Mouse (Mus musculus) left cerebral cortex, postnatal 25 days (tissue): ENCODE results near the gene Xpnpep1. TPM values are rescaled to one million over a fixed set of nuclear protein-coding genes. Genes with fewer than 3 reads are reported as not detected.

ENCODE experiments used
- DNase-seq, 2 experiments: peaks; one replicate each; pipeline ENCODE4 v3.0.0; 2022; ENCODE audit warnings: low spot score in 2 of 2, mixed read lengths in 1 of 2
- intact Hi-C: fragments of 180-260 bp; cut with DNase I; formaldehyde crosslinking; loops from one replicate; pipeline ENCODE4 v1.15.1; 2025
- total RNA-seq, 2 experiments: library from RNA; stranded (reverse); gene quantifications; 2 replicates each; pipeline ENCODE4 v1.2.3; 2021

Xpnpep1 gene
- total RNA-seq, 2 experiments from 2014 or later: 75.4 TPM

DNA sequence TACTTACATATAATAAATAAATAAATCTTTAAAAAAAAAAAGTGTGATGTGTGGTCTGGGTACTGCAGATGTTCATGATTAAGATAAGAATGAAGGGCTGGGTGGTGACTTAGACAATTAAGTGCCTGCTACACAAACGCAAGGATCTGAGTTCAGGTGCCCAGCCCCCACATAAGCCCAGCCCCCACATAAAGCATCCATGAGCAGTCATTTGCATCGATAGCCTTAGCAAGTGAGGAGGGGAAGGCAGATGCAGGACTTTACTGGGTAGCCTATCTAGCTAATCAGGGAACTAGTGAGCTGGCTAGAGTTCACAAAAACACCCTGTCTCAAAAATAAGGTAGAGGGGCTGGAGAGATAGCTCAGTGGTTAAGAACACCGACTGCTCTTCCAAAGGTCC is 29.4 kb upstream of the Xpnpep1 start:
- no peak for DNase-seq
- intact Hi-C loops: no loop called here

DNA sequence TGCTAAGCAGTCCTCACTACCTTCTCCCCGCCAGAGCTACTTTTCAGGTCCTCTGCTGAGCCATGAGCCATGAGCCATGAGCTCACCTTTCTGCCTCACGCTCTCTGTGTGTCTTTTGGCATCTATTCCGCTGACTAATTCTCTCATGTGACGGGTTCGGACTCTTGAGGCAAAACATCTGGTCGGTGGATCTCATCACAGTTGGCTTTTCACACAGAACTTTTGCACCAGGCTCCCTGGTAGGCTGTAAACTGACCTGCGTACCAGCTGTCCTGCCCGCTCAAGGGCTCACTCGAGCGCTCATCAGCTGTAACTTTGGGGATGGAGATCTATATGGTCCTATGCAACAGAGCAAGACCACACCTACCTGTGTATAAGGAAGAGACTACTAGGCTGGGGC is 26.9 kb upstream of the Xpnpep1 start:
- intact Hi-C loops: no loop called here
- peak in 1 of 2 experiments; percentile 14 for DNase-seq

DNA sequence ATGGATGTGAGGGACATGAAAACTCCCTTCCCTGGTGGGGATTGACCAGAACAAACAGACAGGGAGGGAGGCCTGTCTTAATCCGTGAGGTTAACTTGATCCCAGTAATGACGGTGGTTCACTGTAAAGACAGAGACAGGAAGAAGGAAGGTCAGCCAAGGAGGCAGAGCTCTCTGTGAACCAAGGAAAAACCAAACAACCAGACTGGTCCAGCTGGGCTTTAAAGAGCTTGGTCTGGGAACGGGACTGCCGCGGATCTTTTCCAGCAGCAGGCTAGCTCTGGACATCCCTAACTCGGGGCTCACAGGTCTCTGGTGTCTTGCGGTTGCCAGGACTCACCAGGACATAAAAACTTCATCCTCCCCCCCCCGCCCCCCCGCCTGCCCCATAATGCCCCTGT is 26.5 kb upstream of the Xpnpep1 start:
- intact Hi-C loops: no loop called here
- no peak for DNase-seq

DNA sequence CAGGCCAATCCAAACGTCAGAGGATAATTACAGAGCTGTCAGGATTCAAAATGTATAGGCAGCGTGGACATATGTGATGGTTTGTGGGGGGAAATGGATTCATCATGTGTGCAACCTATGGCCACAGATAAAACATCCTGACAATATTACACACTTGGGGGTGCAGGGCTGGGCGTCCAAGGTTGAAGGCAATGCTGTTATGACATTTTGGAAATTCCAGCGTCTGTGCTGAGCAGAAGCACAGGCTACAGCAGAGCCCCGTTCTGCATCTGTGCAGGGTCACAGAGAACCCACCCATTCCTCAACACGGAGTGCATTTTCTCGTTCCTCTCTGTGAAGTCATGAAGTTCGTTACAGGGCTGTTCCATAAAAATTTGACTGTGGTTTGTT is 25.0 kb upstream of the Xpnpep1 start:
- no peak for DNase-seq
- intact Hi-C loops: no loop called here

DNA sequence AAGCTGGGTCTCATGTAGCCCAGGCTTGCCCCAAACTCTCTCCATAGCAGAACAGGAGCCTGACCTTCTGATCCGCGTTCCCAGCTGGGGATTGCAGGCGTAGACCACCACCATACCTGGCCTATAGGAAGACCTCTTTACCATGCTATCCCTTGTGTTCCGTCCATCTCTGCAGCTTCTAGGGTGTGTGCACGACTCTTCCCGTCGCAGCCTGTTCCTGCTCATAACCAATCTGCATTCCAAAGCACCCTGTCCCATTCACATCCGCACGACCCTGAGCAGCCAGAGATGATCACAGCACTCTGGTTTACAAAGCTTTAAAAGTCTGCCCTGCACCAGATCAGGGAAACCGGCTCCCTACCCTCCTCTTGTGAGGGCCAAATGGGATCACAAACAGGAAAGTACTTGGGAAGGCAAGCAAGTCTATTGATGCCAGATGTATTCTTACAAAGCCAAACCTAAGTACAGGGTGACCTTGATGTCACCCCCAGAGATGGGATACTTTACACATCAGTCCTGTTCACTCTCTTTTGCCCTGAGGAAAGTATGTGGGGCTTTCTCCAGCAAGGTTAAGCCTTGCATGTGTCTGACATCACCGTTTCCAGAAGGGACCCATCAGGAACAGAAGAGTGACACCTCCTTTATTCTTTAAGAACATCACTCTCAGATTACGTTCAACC is 24.4 kb upstream of the Xpnpep1 start:
- no peak for DNase-seq
- intact Hi-C loops: no loop called here

DNA sequence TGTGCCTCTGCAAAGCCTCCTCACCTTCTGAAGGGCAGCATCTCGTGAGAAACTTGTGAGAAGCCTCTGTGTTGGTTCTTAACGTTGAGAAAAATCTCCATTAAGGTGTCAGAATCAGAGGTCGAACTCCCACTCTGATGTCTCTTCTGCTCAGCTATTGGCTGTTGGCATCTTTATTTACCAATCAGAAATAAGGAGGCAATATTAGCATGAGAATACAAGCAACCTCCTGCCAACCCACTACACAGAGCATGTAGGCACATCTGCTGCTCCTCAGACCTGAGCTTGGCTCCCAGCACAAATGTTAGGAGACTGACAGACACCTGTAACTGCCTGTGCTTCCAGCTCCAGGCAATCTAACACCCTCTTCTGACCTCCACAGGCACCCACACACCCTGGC is 22.0 kb upstream of the Xpnpep1 start:
- intact Hi-C loops: no loop called here
- DNase-seq: no peak

DNA sequence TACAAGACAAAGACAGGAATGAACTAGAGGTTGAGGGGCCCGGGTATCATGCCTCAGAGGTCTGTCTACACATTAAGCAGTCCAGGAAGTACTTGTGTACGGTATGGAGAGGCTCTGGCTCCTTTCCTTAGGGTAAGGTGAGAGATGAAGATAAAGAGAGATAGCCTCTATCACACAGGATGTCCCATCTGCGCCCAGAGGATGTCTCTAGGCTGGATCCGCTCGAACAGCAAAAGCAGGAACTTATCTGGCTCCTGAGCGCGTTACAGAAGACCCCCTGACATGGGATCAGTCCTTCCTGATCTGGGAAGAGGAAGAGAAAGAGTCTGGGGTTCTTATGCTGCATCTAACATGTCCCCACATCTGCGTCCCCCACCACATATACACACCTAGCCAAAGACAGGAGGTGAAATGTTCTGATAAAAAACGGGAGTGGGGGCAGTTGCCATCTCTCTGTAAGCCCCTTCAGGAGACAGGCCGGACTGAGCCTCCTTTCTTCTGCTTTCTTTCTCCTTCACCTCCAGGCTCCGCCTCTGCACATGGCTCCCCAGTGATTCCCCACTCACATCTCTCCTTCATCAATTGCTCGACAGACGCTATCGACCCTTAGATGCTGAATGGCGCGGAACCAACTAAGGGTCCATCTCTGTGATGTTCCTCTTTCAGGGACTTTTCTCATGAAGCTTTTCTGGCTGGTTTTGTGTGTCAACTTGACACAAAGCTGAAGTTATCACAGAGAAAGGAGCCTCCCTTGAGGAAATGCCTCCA is 19.5 kb upstream of the Xpnpep1 start:
- intact Hi-C loops: no loop called here
- DNase-seq: no peak

DNA sequence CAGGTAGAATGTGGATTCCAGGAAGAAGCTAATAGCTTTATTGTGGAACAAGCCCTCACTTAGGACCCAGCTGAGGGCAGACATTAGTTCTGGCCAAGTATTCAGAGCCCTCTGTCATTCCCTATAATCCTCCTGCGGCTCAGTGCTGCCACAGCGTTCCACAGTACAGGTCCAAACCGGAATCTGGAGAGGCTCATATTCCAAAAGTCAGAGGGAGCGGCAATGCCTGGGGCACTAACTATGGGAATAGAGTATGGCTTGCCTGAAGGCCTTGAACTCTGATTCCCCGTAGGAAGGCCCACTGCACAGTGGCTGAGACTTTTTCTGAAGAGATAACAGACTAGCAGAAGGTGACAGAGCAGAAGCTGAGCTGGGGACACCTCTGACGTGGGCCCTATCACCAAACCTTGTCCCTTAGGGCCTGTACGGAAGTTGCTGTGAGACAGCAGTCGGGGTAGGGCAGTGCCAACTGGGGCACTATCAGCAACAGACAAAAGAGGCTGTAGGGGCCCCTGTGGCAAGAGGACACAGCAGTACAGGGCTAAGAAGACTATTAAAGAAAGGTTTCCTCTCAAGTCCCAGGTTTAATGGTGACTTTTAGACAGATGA is 18.8 kb upstream of the Xpnpep1 start:
- no peak for DNase-seq
- intact Hi-C loops: no loop called here

DNA sequence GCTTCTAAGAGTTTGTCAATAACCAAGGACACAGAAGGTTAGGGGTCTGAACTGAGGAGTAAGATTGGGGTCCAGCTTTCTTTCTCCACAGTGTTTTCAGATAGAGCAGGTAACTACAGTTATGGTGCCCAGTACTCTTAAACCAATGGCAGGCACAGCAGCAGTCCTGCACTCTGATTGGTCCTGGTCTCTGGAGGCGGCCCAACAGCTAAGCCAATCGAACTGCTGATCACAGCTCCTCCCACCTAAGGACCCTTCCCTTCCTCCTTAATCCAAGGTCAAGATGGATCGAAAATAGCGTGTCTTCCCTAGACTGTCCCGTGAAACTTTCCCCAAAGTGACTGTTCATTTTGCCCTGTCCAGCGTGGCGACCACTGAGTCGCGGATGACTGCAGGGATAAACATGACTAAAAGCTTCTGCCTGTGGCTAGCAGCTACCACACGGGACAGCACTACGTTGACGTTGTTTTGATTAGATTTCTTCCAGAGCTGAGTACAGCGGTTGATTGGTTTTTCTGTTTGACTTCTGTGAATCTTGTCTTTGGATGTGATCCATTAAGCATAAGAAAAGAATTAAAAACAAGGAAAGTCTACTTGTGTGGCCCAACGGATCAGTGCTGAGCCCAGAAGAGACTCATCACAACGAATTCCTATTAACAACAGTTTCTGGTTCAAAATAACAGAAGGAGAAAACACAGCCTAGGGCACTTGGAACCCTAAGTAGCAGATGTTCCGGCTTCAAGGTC is 18.1 kb upstream of the Xpnpep1 start:
- no peak for DNase-seq
- intact Hi-C loops: no loop called here

DNA sequence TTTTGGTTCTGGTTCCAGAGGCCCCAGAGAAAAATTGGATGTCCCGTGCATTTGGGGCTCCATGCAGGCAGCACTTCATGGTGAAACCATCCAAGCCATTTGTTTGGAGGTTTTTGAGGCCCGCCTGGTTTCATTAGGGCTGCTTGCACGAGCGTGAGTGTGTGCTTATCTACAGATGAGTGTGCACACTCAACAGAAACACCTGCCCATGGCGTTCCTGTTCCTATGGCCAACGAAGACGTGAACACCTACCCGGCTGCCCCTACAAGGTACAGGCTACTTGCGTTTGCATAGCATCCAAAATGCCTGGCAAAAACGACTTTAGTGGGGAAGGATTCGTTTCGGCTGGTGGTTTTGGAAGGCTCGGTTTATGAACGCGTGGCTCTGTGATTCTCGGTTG is 13.3 kb upstream of the Xpnpep1 start:
- DNase-seq: no peak
- intact Hi-C loops: no loop called here

DNA sequence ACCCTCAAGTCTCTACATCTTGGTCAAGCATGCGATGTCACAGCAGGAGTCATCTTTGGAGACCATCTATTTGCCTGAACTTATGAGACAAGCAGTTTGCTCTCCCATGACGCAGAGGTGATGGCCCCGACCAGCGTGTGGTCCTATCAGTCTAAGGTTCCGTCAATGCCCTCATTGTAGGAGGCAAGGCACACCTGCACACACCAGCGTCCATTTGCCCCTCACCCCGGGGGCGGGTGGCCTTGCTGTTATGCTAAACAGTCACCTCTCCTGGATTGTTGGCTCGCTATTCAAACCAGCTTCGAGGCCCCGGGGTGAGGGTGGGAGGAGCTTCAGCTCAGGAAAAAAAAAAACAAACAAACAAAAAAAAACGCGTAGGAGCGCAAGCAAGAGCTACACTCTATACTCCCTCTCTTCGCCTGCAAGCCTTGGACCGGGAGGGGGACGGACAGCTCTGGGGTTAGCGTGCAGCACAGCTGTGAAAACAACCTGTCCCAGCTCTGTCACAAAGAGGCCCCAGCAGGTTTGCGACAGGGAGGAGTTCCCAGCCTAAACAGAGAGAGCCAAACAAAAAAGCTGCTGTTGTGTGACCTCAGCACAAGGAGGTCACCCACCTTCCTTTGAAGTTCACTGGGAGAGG is 12.1 kb upstream of the Xpnpep1 start:
- intact Hi-C loops: no loop called here
- no peak for DNase-seq

DNA sequence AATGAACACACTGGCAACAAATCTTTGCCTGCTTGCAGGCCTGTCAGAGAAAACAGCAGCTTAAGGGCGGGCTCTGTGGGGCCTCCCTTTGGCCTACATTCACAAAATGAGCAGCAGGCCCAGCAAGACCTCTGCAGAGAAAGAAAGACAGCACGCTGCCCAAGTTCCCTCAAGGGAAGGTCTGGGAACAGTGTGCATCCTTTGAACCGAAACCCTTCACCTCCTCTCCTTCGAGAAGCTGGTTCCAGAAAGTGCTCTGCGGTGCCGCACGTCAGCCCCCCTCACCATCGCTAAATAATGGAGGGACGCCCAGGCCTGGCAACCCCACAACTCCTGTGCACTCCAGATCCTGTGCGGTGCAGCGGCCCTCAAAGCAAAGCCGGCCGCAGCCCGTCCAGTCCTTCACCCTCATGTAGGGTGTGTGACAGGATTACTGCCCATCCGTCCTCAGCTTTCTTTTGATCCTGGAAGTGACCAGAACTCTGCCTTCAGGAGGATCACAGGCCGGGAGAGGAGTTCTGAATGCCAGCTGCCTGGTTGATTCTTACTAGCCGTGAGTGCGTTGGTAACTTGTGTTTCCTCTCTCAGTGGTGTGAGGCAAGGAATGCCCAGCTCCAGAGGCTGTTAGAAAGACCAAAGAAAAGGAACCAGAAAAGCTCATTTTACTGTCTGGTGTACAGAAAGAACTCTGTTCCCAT is 11.4 kb upstream of the Xpnpep1 start:
- intact Hi-C loops: no loop called here
- DNase-seq: no peak

DNA sequence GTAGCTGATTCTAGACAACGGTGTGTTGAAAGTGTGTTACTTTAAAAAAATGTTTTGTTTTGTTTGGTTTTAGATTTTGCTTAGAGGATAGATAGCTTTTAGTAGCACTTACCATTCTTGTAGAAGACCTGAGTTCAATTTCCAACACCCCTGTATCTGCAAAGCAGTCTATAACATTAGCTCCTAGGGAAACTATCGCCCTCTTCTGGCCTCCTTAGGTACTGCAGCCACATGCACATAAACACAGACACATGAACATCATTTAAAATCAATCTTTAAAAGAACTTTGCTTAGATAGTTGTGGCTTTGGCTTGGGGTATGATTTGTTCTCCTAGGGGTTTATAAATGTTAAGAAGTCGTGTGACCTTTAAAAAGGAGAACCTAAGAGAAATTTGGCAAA is 10.1 kb upstream of the Xpnpep1 start:
- DNase-seq: no peak
- intact Hi-C loops: no loop called here

DNA sequence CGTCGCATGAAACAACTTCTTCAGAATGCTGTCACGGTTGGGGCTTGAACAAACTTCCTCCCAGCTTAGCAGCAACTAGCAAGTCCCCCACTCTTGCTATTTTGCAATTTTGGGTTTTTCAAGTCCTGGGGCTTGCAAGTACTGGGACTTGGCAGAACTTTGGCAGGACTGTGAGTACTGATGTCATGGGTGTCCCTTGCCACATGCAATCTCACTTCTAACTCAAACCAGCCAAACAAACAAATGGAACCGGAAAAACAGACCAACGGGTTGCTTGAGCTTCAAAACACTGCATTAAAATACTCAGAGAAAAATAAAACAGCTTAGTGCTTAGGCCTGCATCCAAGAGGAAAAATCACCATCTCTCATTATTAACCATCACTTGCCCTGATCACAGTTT is 7.2 kb upstream of the Xpnpep1 start:
- DNase-seq: no peak
- intact Hi-C loops: no loop called here

DNA sequence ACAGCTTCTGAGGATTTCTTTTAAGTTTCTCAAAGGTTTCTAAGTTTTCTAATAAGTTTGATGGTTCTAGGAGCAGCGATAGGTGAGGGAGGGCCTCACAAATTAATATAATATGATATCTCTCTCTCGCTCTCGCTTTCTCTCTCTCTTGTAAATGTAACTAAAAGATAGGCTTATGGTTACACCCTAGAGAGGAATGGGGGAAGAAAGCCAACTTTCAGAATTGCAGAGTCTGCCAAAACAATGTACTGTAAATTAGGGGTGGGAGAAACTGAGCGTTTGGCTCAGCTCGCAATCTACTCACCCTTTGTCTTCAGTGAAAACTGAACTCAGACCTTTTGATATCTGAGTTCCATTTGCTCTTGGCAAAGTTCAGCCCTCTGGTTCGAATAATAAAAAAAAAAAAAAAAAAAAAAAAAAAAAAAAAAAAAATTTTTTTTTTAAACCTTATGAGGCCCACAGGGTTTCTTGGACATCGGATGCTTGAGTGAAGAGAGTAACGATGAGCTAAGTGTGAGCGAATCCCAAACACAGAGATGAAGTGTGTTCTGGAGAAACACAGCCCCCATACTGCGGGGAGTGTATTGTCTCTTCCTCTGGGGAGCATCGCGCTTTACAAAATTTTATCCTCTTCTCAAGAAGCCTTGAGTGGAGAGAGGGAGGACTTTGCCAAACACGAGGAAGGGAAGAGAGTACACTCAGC is 3.6 kb upstream of the Xpnpep1 start:
- intact Hi-C loops: no loop called here

DNA sequence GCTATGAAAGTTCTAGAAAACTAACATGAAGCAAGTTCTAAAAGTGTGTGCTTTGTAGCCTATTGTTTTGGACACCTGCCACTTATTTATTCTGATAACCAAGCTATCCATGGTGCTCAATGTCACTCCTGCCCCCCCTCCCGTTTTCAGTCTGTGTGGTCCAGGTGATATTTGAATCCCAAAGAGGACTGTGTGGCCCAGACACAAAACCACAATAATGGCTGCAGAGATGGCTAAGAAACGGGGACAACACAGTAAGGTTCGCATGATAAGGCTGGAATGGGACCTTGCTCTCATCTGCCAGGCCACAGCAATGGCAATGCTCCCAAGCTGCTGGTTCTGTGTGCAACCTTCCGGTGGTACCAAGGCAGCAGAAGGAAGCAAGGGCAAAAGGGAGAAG is 1.6 kb upstream of the Xpnpep1 start:
- intact Hi-C loops: no loop called here
- DNase-seq: no peak

More for the DNA sequence above, 3.6 kb upstream of the Xpnpep1 start:
- DNase-seq: no peak

DNA sequence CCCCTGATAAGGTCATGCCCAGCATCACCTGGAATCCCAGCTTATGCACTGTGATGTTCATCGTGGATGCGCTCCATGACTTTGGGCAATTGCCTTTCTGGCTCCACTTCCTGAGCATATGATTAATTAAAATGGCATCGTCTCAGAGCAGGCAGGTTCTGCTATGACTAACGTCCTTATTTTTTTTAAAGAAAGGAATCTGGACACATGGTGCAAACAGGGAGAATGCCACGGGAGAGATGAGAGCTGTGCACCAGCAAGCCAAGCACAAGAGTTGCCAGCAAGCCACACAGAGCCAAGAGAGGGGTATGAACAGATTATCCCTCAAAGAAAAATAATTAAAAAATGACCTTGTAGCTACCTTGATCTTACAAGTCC is 1.1 kb upstream of the Xpnpep1 start:
- no peak for DNase-seq
- intact Hi-C loops: no loop called here

DNA sequence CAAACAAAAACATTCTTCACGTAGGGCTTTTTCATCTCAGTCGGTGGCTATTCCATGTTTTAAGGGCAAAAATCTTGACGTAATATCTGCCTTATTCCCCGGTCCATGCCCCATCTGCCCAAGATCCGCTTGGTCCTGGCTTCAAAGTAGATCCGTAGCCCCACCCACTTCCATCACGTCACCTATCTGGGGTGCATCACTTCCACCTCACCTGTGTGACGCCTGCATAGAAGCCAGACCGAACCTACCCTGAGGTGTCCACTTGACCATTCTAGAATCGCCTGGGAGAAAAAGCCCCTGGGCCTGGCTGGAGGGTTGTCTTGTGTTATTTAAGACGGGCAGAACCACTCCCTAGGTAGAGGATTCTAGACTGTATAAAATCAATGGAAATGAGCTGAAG is 924 bp downstream of the Xpnpep1 start:
- intact Hi-C loops: no loop called here
- no peak for DNase-seq

DNA sequence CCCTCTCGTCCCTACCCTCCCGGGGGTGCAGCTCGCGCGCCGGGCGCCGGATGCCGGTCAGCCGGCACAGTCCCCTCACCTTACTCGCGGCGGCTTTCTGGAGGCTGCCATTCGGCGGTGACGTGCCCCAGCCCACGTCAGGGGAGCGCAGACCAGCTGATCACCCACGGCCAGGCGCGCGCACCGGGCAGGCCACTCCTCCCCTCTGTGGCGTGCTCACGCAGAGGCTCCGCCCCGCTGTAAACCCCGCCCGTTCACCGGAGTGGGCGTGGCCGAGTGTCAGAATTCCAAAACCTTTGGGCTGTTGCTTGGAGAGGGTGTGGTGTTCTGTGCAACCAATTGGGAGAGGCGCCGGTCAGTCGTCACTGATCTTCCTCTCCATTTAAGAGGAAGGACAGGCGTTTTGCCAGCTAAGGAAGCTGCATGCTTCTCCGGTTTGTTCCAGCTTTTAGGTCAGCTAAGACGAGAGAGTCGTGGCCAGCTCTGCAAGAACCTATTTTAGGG is 1.5 kb downstream of the Xpnpep1 start:
- peak; percentile 97 to 99 for DNase-seq
- intact Hi-C loops: loop anchor here (1.0 kb wide), 1 partner anchor 104 kb away; no protein-coding TSS in a partner anchor
